Mouse (Mus musculus) neural tube, embryonic 15.5 days (tissue): ENCODE results near the gene Cpne1. TPM values are rescaled to one million over a fixed set of nuclear protein-coding genes. Genes with fewer than 3 reads are reported as not detected.
"Not testable (repeated sequence)": the region's sequence is repeated elsewhere in the genome, so short reads cannot be mapped to it uniquely, and the experiment has no call there.

Experiments used
- ATAC-seq: fragments of 200-750 bp; cut with Nextera tagmentation; 2 replicates; pipeline ENCODE4 v1.8.0; 2017; ENCODE audit warnings: mild to moderate bottlenecking, moderate TSS enrichment, moderate library complexity; ENCODE audit not compliant: low FRiP score
- H3K27ac ChIP-seq: fragments of 300-500 bp; sonication (generic); replicated peaks from 2 replicates; pipeline ENCODE4 v1.5.1; 2015; ENCODE audit warnings: mild to moderate bottlenecking, inconsistent platforms
- H3K27me3 ChIP-seq: fragments of 300-500 bp; sonication (generic); replicated peaks from 2 replicates; pipeline ENCODE4 v1.6.1; 2015; ENCODE audit warnings: inconsistent platforms
- H3K36me3 ChIP-seq: fragments of 300-500 bp; sonication (generic); 2 replicates; pipeline ENCODE4 v1.6.1; 2015; ENCODE audit warnings: inconsistent platforms
- H3K4me1 ChIP-seq: fragments of 300-500 bp; sonication (generic); 2 replicates; pipeline ENCODE4 v1.6.1; 2015; ENCODE audit warnings: inconsistent platforms
- H3K4me2 ChIP-seq: fragments of 300-500 bp; sonication (generic); 2 replicates; pipeline ENCODE4 v1.6.1; 2015; ENCODE audit warnings: inconsistent platforms, mild to moderate bottlenecking, moderate library complexity
- H3K4me3 ChIP-seq: fragments of 300-500 bp; sonication (generic); replicated peaks from 2 replicates; pipeline ENCODE4 v1.5.1; 2015; ENCODE audit warnings: mild to moderate bottlenecking, inconsistent platforms
- H3K9ac ChIP-seq: fragments of 300-500 bp; sonication (generic); replicated peaks from 2 replicates; pipeline ENCODE4 v1.6.1; 2015; ENCODE audit warnings: mild to moderate bottlenecking, inconsistent platforms
- H3K9me3 ChIP-seq: fragments of 300-500 bp; sonication (generic); replicated peaks from 2 replicates; pipeline ENCODE4 v1.6.1; 2016; ENCODE audit warnings: inconsistent platforms
- WGBS: fragments of 180-500 bp; shearing (Covaris S2); methylation state at CpG from one replicate; pipeline ENCODE4 v1.1.7; 2015; ENCODE audit warnings: mixed read lengths; 5-methylcytosine and 5-hydroxymethylcytosine counted together
- polyA plus RNA-seq: library from polyadenylated mRNA; unstranded; fragments of >200 nt; fragmentation: Nextera tagmentation; extraction: Ambion mirVana; gene quantifications from 2 replicates; pipeline ENCODE4 v1.2.1, GENCODE M21; 2015

Cpne1 gene
- polyA plus RNA-seq, 1 experiment from 2014 or later = 28.3 TPM

GRCm38 (mm10) chr2:156126992-156127391 lies 15.2 kb upstream of the Cpne1 start, which contains the start of gene Gm28036:
Gene Gm28036 (minus strand): TSS chr2:156127092.
- no peaks in the 10 kb centered on the region for H3K9me3 ChIP-seq
- no peak within 1 kb of the TSS for H3K9ac ChIP-seq
- H3K4me1 ChIP-seq = no peaks in the 10 kb centered on the region
- no peaks in the 10 kb centered on the region for H3K27me3 ChIP-seq
- H3K4me3 ChIP-seq = no peak within 1 kb of the TSS
- no peak for ATAC-seq
- no peak within 1 kb of the TSS for H3K27ac ChIP-seq
- 93% methylated on average over 5 of the region's 5 CpGs for WGBS
- no peak within 1 kb of the TSS for H3K4me2 ChIP-seq
- H3K36me3 ChIP-seq = peaks cover 23% of the 10 kb centered on the region

GRCm38 (mm10) chr2:156123731-156124130 lies 12.0 kb upstream of the Cpne1 start:
- Histone ChIP-seq H3K9ac (no peak overlapping the region), H3K4me2 (no peak overlapping the region), H3K27ac (no peak overlapping the region), H3K9me3 (no peaks in the 10 kb centered on the region), H3K27me3 (no peaks in the 10 kb centered on the region), H3K4me3 (no peak overlapping the region), H3K4me1 (no peaks in the 10 kb centered on the region), H3K36me3 (peaks cover 13% of the 10 kb centered on the region)
- 94% methylated on average over 5 of the region's 5 CpGs for WGBS
- ATAC-seq = no peak

- Histone ChIP-seq H3K4me3 (no peak overlapping the region), H3K36me3 (no peaks in the 10 kb centered on the region), H3K4me1 (no peaks in the 10 kb centered on the region), H3K4me2 (no peak overlapping the region), H3K27me3 (no peaks in the 10 kb centered on the region), H3K9me3 (no peaks in the 10 kb centered on the region), H3K9ac (no peak overlapping the region), H3K27ac (no peak overlapping the region)
- ATAC-seq = no peak
Observed at GRCm38 (mm10) chr2:156119566-156119965, 7.8 kb upstream of the Cpne1 start.

GRCm38 (mm10) chr2:156112080-156112423 lies 287 bp upstream of the Cpne1 start:
- H3K27me3 ChIP-seq, H3K9me3 ChIP-seq, H3K36me3 ChIP-seq, ATAC-seq: not testable (repeated sequence)
- Histone ChIP-seq H3K4me2 (peak overlapping the region; percentile 70), H3K27ac (peak overlapping the region; percentile 97), H3K4me1 (peaks cover 23% of the 10 kb centered on the region), H3K9ac (0 out of 2 replicates have a peak overlapping the region, but pooled peaks have one; percentile 89), H3K4me3 (peak overlapping the region; percentile 61)
- 26% methylated on average over 5 of the region's 5 CpGs for WGBS

GRCm38 (mm10) chr2:156110627-156111357 lies 973 bp downstream of the Cpne1 start:
- Histone ChIP-seq H3K4me3 (peak overlapping the region; percentile 61), H3K27ac (peak overlapping the region; percentile 97), H3K4me2 (peak overlapping the region; percentile 70), H3K36me3 (no peaks in the 10 kb centered on the region), H3K4me1 (peaks cover 28% of the 10 kb centered on the region), H3K27me3 (no peaks in the 10 kb centered on the region), H3K9me3 (no peaks in the 10 kb centered on the region), H3K9ac (peak overlapping the region; percentile 89)
- WGBS = 1% methylated on average over 16 of the region's 16 CpGs
- peak; percentile 76 for ATAC-seq

GRCm38 (mm10) chr2:156091926-156092325 lies 19.8 kb downstream of the Cpne1 start:
- no peaks in the 10 kb centered on the region for H3K9me3 ChIP-seq
- H3K4me3 ChIP-seq = no peak overlapping the region
- H3K27ac ChIP-seq = no peak overlapping the region
- H3K4me2 ChIP-seq = no peak overlapping the region
- peaks cover 19% of the 10 kb centered on the region for H3K36me3 ChIP-seq
- peaks cover 16% of the 10 kb centered on the region for H3K4me1 ChIP-seq
- ATAC-seq = no peak
- no peaks in the 10 kb centered on the region for H3K27me3 ChIP-seq
- WGBS = 82% methylated on average over 5 of the region's 5 CpGs
- no peak overlapping the region for H3K9ac ChIP-seq

GRCm38 (mm10) chr2:156089799-156090198 lies 22.0 kb downstream of the Cpne1 start:
- no peak overlapping the region for H3K9ac ChIP-seq
- 48% methylated on average over 1 of the region's 1 CpGs for WGBS
- H3K27ac ChIP-seq = no peak overlapping the region
- ATAC-seq = no peak
- no peaks in the 10 kb centered on the region for H3K27me3 ChIP-seq
- H3K9me3 ChIP-seq = no peaks in the 10 kb centered on the region
- H3K4me1 ChIP-seq = peaks cover 13% of the 10 kb centered on the region
- no peak overlapping the region for H3K4me2 ChIP-seq
- H3K4me3 ChIP-seq = no peak overlapping the region
- peaks cover 2% of the 10 kb centered on the region; the same call in 1 of the 2 replicates for H3K36me3 ChIP-seq

GRCm38 (mm10) chr2:156087391-156088110 lies 24.2 kb downstream of the Cpne1 start:
- Histone ChIP-seq H3K9ac (no peak overlapping the region), H3K27me3 (no peaks in the 10 kb centered on the region), H3K4me1 (peaks cover 13% of the 10 kb centered on the region), H3K27ac (no peak overlapping the region), H3K36me3 (no peaks in the 10 kb centered on the region; the same call in 1 of the 2 replicates), H3K4me3 (no peak overlapping the region), H3K4me2 (no peak overlapping the region), H3K9me3 (no peaks in the 10 kb centered on the region)
- 90% methylated on average over 7 of the region's 7 CpGs for WGBS
- no peak for ATAC-seq

GRCm38 (mm10) chr2:156084541-156084940 lies 27.2 kb downstream of the Cpne1 start:
- WGBS = 88% methylated on average over 3 of the region's 3 CpGs
- Histone ChIP-seq H3K27ac (no peak overlapping the region), H3K27me3 (no peaks in the 10 kb centered on the region), H3K9ac (no peak overlapping the region), H3K4me1 (peaks cover 12% of the 10 kb centered on the region), H3K36me3 (no peaks in the 10 kb centered on the region; the same call in 1 of the 2 replicates), H3K9me3 (no peaks in the 10 kb centered on the region), H3K4me2 (no peak overlapping the region), H3K4me3 (no peak overlapping the region)
- no peak for ATAC-seq

GRCm38 (mm10) chr2:156080391-156080790 lies 31.4 kb downstream of the Cpne1 start:
- Histone ChIP-seq H3K4me2 (no peak overlapping the region), H3K4me1 (peaks cover 7% of the 10 kb centered on the region), H3K9ac (no peak overlapping the region), H3K27ac (no peak overlapping the region), H3K4me3 (no peak overlapping the region), H3K9me3 (no peaks in the 10 kb centered on the region), H3K27me3 (no peaks in the 10 kb centered on the region), H3K36me3 (peaks cover 32% of the 10 kb centered on the region)
- 88% methylated on average over 7 of the region's 7 CpGs for WGBS
- ATAC-seq = no peak

- peaks cover 7% of the 10 kb centered on the region for H3K4me1 ChIP-seq
- H3K9ac ChIP-seq = no peak overlapping the region
- H3K9me3 ChIP-seq = no peaks in the 10 kb centered on the region
- no peaks in the 10 kb centered on the region for H3K27me3 ChIP-seq
- peaks cover 39% of the 10 kb centered on the region for H3K36me3 ChIP-seq
- H3K4me2 ChIP-seq = no peak overlapping the region
- H3K27ac ChIP-seq = no peak overlapping the region
- ATAC-seq = no peak
- 48% methylated on average over 4 of the region's 4 CpGs for WGBS
- no peak overlapping the region for H3K4me3 ChIP-seq
Observed at GRCm38 (mm10) chr2:156079674-156080073, 32.1 kb downstream of the Cpne1 start.

- Histone ChIP-seq H3K4me2 (no peak overlapping the region), H3K9ac (no peak overlapping the region), H3K36me3 (peaks cover 44% of the 10 kb centered on the region), H3K9me3 (no peaks in the 10 kb centered on the region), H3K27ac (no peak overlapping the region), H3K4me3 (no peak overlapping the region), H3K27me3 (no peaks in the 10 kb centered on the region), H3K4me1 (peaks cover 7% of the 10 kb centered on the region)
- ATAC-seq = no peak
- 90% methylated on average over 8 of the region's 8 CpGs for WGBS
Observed at GRCm38 (mm10) chr2:156079183-156079560, 32.6 kb downstream of the Cpne1 start.
